Mouse (Mus musculus) lung, embryonic 14.5 days (tissue): ENCODE results near the gene Grin2a. TPM values are rescaled to one million over a fixed set of nuclear protein-coding genes. Genes with fewer than 3 reads are reported as not detected.

Experiments used
- ATAC-seq: fragments of 200-750 bp; cut with Nextera tagmentation; 2 replicates; pipeline ENCODE4 v1.8.0; 2017; ENCODE audit warnings: mild to moderate bottlenecking, moderate TSS enrichment, moderate library complexity; ENCODE audit not compliant: insufficient read depth
- DNase-seq: peaks from one replicate; pipeline ENCODE4 v3.0.0-alpha.2; 2015
- H3K27ac ChIP-seq: fragments of 300-500 bp; sonication (generic); 2 replicates; pipeline ENCODE4 v1.5.1; 2014; ENCODE audit warnings: low read depth, mild to moderate bottlenecking, moderate library complexity
- H3K27me3 ChIP-seq: fragments of 300-500 bp; sonication (generic); 2 replicates; pipeline ENCODE4 v1.6.1; 2014; ENCODE audit warnings: low read length, control low read depth; ENCODE audit not compliant: insufficient read depth
- H3K36me3 ChIP-seq: fragments of 300-500 bp; sonication (generic); 2 replicates; pipeline ENCODE4 v1.6.1; 2014; ENCODE audit warnings: control low read depth; ENCODE audit not compliant: insufficient read depth
- H3K4me1 ChIP-seq: fragments of 300-500 bp; sonication (generic); 2 replicates; pipeline ENCODE4 v1.6.1; 2014; ENCODE audit warnings: antibody characterized with exemption, control low read depth; ENCODE audit not compliant: insufficient read depth
- H3K4me2 ChIP-seq: fragments of 300-500 bp; sonication (generic); 2 replicates; pipeline ENCODE4 v1.6.1; 2014; ENCODE audit warnings: mild to moderate bottlenecking
- H3K4me3 ChIP-seq: fragments of 300-500 bp; sonication (generic); 2 replicates; pipeline ENCODE4 v1.5.1; 2014; ENCODE audit warnings: low read depth, low read length
- H3K9ac ChIP-seq: fragments of 300-500 bp; sonication (generic); 2 replicates; pipeline ENCODE4 v1.6.1; 2014
- H3K9me3 ChIP-seq: fragments of 300-500 bp; sonication (generic); 2 replicates; pipeline ENCODE4 v1.6.1; 2016; ENCODE audit warnings: low read depth, low read length, control low read depth
- CTCF ChIP-seq: IDR thresholded peaks from 2 replicates; pipeline ENCODE4 v1.5.1; 2016; ENCODE audit warnings: antibody characterized with exemption, low read depth
- WGBS: fragments of 180-500 bp; shearing (Covaris S2); extraction: QIAGEN DNeasy Blood & Tissue Kit; methylation state at CpG from one replicate; pipeline ENCODE4 v1.1.7; 2014; 5-methylcytosine and 5-hydroxymethylcytosine counted together
- polyA plus RNA-seq: library from polyadenylated mRNA; unstranded; fragments of >200 nt; fragmentation: Nextera tagmentation; extraction: Ambion mirVana; gene quantifications from 2 replicates; pipeline ENCODE4 v1.2.1, GENCODE M21; 2014

The Grin2a gene
- 0.01 and 0.08 TPM in 2 replicates for polyA plus RNA-seq

- H3K4me3 ChIP-seq, result peak within 1 kb of the TSS; percentile 32
- peaks cover 60% of the 10 kb centered on the region for H3K27me3 ChIP-seq
- no peak within 1 kb of the TSS for H3K27ac ChIP-seq
- no peak within 1 kb of the TSS; the same call in 1 of the 2 replicates for H3K9ac ChIP-seq
- TF ChIP-seq CTCF, result no peak
- H3K4me2 ChIP-seq, result peak within 1 kb of the TSS; percentile 61
- under 1% methylated on average over 67 of the region's 69 CpGs for WGBS
- no peaks in the 10 kb centered on the region for H3K9me3 ChIP-seq
- no peaks in the 10 kb centered on the region for H3K4me1 ChIP-seq
- peak; percentile 30 for ATAC-seq
- no peaks in the 10 kb centered on the region for H3K36me3 ChIP-seq
- peak; percentile 28 for DNase-seq
Measured at GRCm38 (mm10) chr16:9994951-9995813, at the start of gene Grin2a. Gene Grin2a (minus strand): TSS chr16:9995560.

GRCm38 (mm10) chr16:10035582-10036215 is 40.3 kb upstream of the Grin2a start:
- H3K9me3 ChIP-seq, result no peaks in the 10 kb centered on the region
- no peaks in the 10 kb centered on the region for H3K4me1 ChIP-seq
- DNase-seq (no peak), ATAC-seq (no peak)
- no peak overlapping the region for H3K9ac ChIP-seq
- WGBS, result 71% methylated on average over 7 of the region's 7 CpGs
- H3K27ac ChIP-seq, result no peak overlapping the region
- no peak for TF ChIP-seq CTCF
- H3K4me2 ChIP-seq, result no peak overlapping the region
- no peak overlapping the region for H3K4me3 ChIP-seq
- H3K27me3 ChIP-seq, result no peaks in the 10 kb centered on the region
- no peaks in the 10 kb centered on the region for H3K36me3 ChIP-seq

GRCm38 (mm10) chr16:10033416-10033979 is 38.1 kb upstream of the Grin2a start:
- no peak overlapping the region for H3K27ac ChIP-seq
- DNase-seq (no peak), ATAC-seq (no peak)
- H3K27me3 ChIP-seq, result no peaks in the 10 kb centered on the region
- H3K4me3 ChIP-seq, result no peak overlapping the region
- H3K9me3 ChIP-seq, result no peaks in the 10 kb centered on the region
- no peak overlapping the region for H3K9ac ChIP-seq
- 69% methylated on average over 4 of the region's 4 CpGs for WGBS
- H3K4me2 ChIP-seq, result no peak overlapping the region
- no peaks in the 10 kb centered on the region for H3K36me3 ChIP-seq
- no peaks in the 10 kb centered on the region for H3K4me1 ChIP-seq
- TF ChIP-seq CTCF, result no peak

GRCm38 (mm10) chr16:10031891-10032290 is 36.5 kb upstream of the Grin2a start:
- H3K36me3 ChIP-seq, result no peaks in the 10 kb centered on the region
- H3K9me3 ChIP-seq, result no peaks in the 10 kb centered on the region
- H3K9ac ChIP-seq, result no peak overlapping the region
- ATAC-seq (no peak), DNase-seq (no peak)
- no peak for TF ChIP-seq CTCF
- H3K4me1 ChIP-seq, result no peaks in the 10 kb centered on the region
- no peak overlapping the region for H3K27ac ChIP-seq
- no peaks in the 10 kb centered on the region for H3K27me3 ChIP-seq
- H3K4me3 ChIP-seq, result no peak overlapping the region
- no peak overlapping the region for H3K4me2 ChIP-seq

- Histone ChIP-seq H3K27ac (no peak overlapping the region), H3K4me2 (no peak overlapping the region), H3K36me3 (no peaks in the 10 kb centered on the region), H3K4me1 (no peaks in the 10 kb centered on the region), H3K9ac (no peak overlapping the region), H3K4me3 (no peak overlapping the region), H3K9me3 (no peaks in the 10 kb centered on the region), H3K27me3 (no peaks in the 10 kb centered on the region)
- DNase-seq, result no peak
- 69% methylated on average over 6 of the region's 6 CpGs for WGBS
- TF ChIP-seq CTCF, result no peak
- ATAC-seq, result no peak
Measured at GRCm38 (mm10) chr16:10026741-10027140, 31.4 kb upstream of the Grin2a start.

- no peak overlapping the region for H3K9ac ChIP-seq
- DNase-seq (no peak), ATAC-seq (no peak)
- no peak overlapping the region for H3K4me3 ChIP-seq
- TF ChIP-seq CTCF, result no peak
- H3K9me3 ChIP-seq, result no peaks in the 10 kb centered on the region
- no peak overlapping the region for H3K4me2 ChIP-seq
- no peaks in the 10 kb centered on the region for H3K36me3 ChIP-seq
- no peaks in the 10 kb centered on the region for H3K4me1 ChIP-seq
- no peaks in the 10 kb centered on the region for H3K27me3 ChIP-seq
- 49% methylated on average over 1 of the region's 1 CpGs for WGBS
- H3K27ac ChIP-seq, result no peak overlapping the region
Measured at GRCm38 (mm10) chr16:10009743-10010142, 14.4 kb upstream of the Grin2a start.

- ATAC-seq (no peak), DNase-seq (no peak)
- H3K9ac ChIP-seq, result no peak overlapping the region
- no peak overlapping the region for H3K4me3 ChIP-seq
- H3K4me2 ChIP-seq, result no peak overlapping the region
- 79% methylated on average over 5 of the region's 5 CpGs for WGBS
- H3K27ac ChIP-seq, result no peak overlapping the region
- no peak for TF ChIP-seq CTCF
- H3K4me1 ChIP-seq, result no peaks in the 10 kb centered on the region
- no peaks in the 10 kb centered on the region for H3K9me3 ChIP-seq
- H3K36me3 ChIP-seq, result no peaks in the 10 kb centered on the region
- 0 out of 2 replicates have a peak, but pooled peaks cover 3% of the 10 kb centered on the region for H3K27me3 ChIP-seq
Measured at GRCm38 (mm10) chr16:10005606-10006005, 10.2 kb upstream of the Grin2a start.
